Mouse (Mus musculus): ENCODE results near the gene Decr2. TPM values are rescaled to one million over a fixed set of nuclear protein-coding genes. Genes with fewer than 3 reads are reported as not detected.

Gene Decr2
- total and polyA plus RNA-seq, 3 experiments = 12.6 to 21.0 (median 16.8) TPM

GRCm38 (mm10) chr17:26137106-26137750, 47.1 kb upstream of the Decr2 start:
- in situ Hi-C loops (cut with MboI; ENCODE audit: low pct_ligation_motif_present, low pct_unique_long_range_greater_than_20kb, low sequenced_read_pairs) = no loop called here
- no peaks in the 10 kb centered on the region for H3K9me3 ChIP-seq (replicated peaks; ENCODE audit: low read length)
- peaks cover 9 to 35% of the 10 kb centered on the region in 2 experiments for H3K4me1 ChIP-seq (ENCODE audit: control insufficient read depth in 1 of 2, insufficient read depth in 2 of 2)
- TF ChIP-seq ZMIZ1 (IDR thresholded peaks at IDR 0.05; ENCODE audit: low read depth, low read length) (no peak), USF2 (conservative IDR thresholded peaks at IDR 0.05; ENCODE audit: low read depth, low read length) (no peak), PAX5 (IDR thresholded peaks at IDR 0.05; ENCODE audit: low read length) (no peak), USF1 (IDR thresholded peaks at IDR 0.05; ENCODE audit: low read depth, low read length) (no peak), CHD2 (IDR thresholded peaks at IDR 0.05; ENCODE audit: low read length) (no peak), SMC3 (IDR thresholded peaks at IDR 0.05; ENCODE audit: low read depth, low read length) (no peak), POLR2A (IDR thresholded peaks at IDR 0.05; ENCODE audit: low read depth, low read length) (no peak), NRF1 (IDR thresholded peaks at IDR 0.05; ENCODE audit: low read depth, low read length) (no peak), MEF2A (IDR thresholded peaks at IDR 0.05; ENCODE audit: borderline replicate concordance, low read depth, low read length) (no peak), ELF1 (IDR thresholded peaks at IDR 0.05; ENCODE audit: low read depth, low read length) (no peak), ZNF384 (IDR thresholded peaks at IDR 0.05; ENCODE audit: low read depth, low read length) (no peak), MXI1 (IDR thresholded peaks at IDR 0.05; ENCODE audit: low read depth, low read length) (no peak), CHD1 (IDR thresholded peaks at IDR 0.05; ENCODE audit: low read depth, low read length) (no peak), MAZ (IDR thresholded peaks at IDR 0.05; ENCODE audit: low read depth, low read length) (no peak), GABPA (IDR thresholded peaks at IDR 0.05; ENCODE audit: insufficient replicate concordance, low read depth, low read length) (no peak)
- H3K9ac ChIP-seq (ENCODE audit: insufficient read depth, low read depth) = 0 out of 2 replicates have a peak overlapping the region, but pooled peaks have one; percentile 48
- H3K36me3 ChIP-seq (replicated peaks in 1 of 2; ENCODE audit: control insufficient read depth in 1 of 2, insufficient read depth in 1 of 2, low read length in 1 of 2) = peaks cover 0 to 32% of the 10 kb centered on the region in 2 experiments
- no peaks in the 10 kb centered on the region for H3K27me3 ChIP-seq (replicated peaks)
- peaks cover 28% of the 10 kb centered on the region for H3K79me2 ChIP-seq (replicated peaks; ENCODE audit: control insufficient read depth, extremely low read depth, insufficient read depth, poor library complexity, severe bottlenecking)
- no peak for DNase-seq (ENCODE audit: extremely low read depth)
- no peak overlapping the region for H3K4me2 ChIP-seq (ENCODE audit: insufficient read depth, low read depth, poor library complexity, severe bottlenecking)
- no peak overlapping the region for H3K27ac ChIP-seq (ENCODE audit: insufficient read depth, low read depth)
- H3K4me3 ChIP-seq (replicated peaks in 1 of 3; ENCODE audit: low read depth in 2 of 3, low read length in 2 of 3, poor library complexity in 1 of 3) = no peak overlapping the region
- dilution Hi-C loops (cut with MboI; ENCODE audit: extremely low pct_ligation_motif_present, extremely low pct_unique_long_range_greater_than_20kb, low sequenced_read_pairs) = no loop called here

GRCm38 (mm10) chr17:26131856-26132853, 42.0 kb upstream of the Decr2 start:
- no peak overlapping the region for H3K4me2 ChIP-seq (ENCODE audit: insufficient read depth, low read depth, poor library complexity, severe bottlenecking)
- H3K79me2 ChIP-seq (replicated peaks; ENCODE audit: control insufficient read depth, extremely low read depth, insufficient read depth, poor library complexity, severe bottlenecking) = no peaks in the 10 kb centered on the region
- H3K4me3 ChIP-seq (replicated peaks in 1 of 3; ENCODE audit: low read depth in 2 of 3, low read length in 2 of 3, poor library complexity in 1 of 3) = no peak overlapping the region
- dilution Hi-C loops (cut with MboI; ENCODE audit: extremely low pct_ligation_motif_present, extremely low pct_unique_long_range_greater_than_20kb, low sequenced_read_pairs) = no loop called here
- TF ChIP-seq ZMIZ1 (IDR thresholded peaks at IDR 0.05; ENCODE audit: low read depth, low read length) = no peak
- no peak for TF ChIP-seq JUN (IDR thresholded peaks at IDR 0.05; ENCODE audit: insufficient read depth, low read depth, low read length)
- no peak for TF ChIP-seq GABPA (IDR thresholded peaks at IDR 0.05; ENCODE audit: insufficient replicate concordance, low read depth, low read length)
- TF ChIP-seq MYC (IDR thresholded peaks at IDR 0.05; ENCODE audit: low read depth, low read length) = no peak
- no peak for TF ChIP-seq MEF2A (IDR thresholded peaks at IDR 0.05; ENCODE audit: borderline replicate concordance, low read depth, low read length)
- no peak for TF ChIP-seq CTCF (conservative IDR thresholded peaks at IDR 0.05 in 1 of 2, IDR thresholded peaks at IDR 0.05 in 1 of 2; ENCODE audit: low read depth in 2 of 2, low read length in 2 of 2)
- no peak for TF ChIP-seq TCF12 (IDR thresholded peaks at IDR 0.05; ENCODE audit: low read depth, low read length)
- no peak for TF ChIP-seq MAX (IDR thresholded peaks at IDR 0.05; ENCODE audit: low read length)
- no peak for TF ChIP-seq TBP (conservative IDR thresholded peaks at IDR 0.05; ENCODE audit: low read depth, low read length)
- TF ChIP-seq JUND (conservative IDR thresholded peaks at IDR 0.05; ENCODE audit: low read depth, low read length) = no peak
- TF ChIP-seq POLR2AphosphoS2 (IDR thresholded peaks at IDR 0.05; ENCODE audit: low read depth, low read length) = no peak
- TF ChIP-seq ZC3H11A (IDR thresholded peaks at IDR 0.05; ENCODE audit: low read depth, low read length) = no peak
- no peak for TF ChIP-seq MAFK (IDR thresholded peaks at IDR 0.05; ENCODE audit: insufficient replicate concordance, low read length)
- no peak for TF ChIP-seq ZKSCAN1 (IDR thresholded peaks at IDR 0.05; ENCODE audit: borderline replicate concordance, low read depth, low read length)
- no peak for TF ChIP-seq ZNF384 (IDR thresholded peaks at IDR 0.05; ENCODE audit: low read depth, low read length)
- no peak for TF ChIP-seq POLR2A (IDR thresholded peaks at IDR 0.05; ENCODE audit: low read depth, low read length)
- no peak for TF ChIP-seq KAT2A (IDR thresholded peaks at IDR 0.05; ENCODE audit: insufficient replicate concordance, low read length)
- no peak for TF ChIP-seq MXI1 (IDR thresholded peaks at IDR 0.05; ENCODE audit: low read depth, low read length)
- TF ChIP-seq BHLHE40 (IDR thresholded peaks at IDR 0.05; ENCODE audit: low read depth, low read length) = no peak
- H3K27ac ChIP-seq (ENCODE audit: insufficient read depth, low read depth) = no peak overlapping the region
- in situ Hi-C loops (cut with MboI; ENCODE audit: low pct_ligation_motif_present, low pct_unique_long_range_greater_than_20kb, low sequenced_read_pairs) = no loop called here
- H3K36me3 ChIP-seq (replicated peaks in 1 of 2; ENCODE audit: control insufficient read depth in 1 of 2, insufficient read depth in 1 of 2, low read length in 1 of 2) = peaks cover 32 to 69% of the 10 kb centered on the region in 2 experiments
- H3K4me1 ChIP-seq (ENCODE audit: control insufficient read depth in 1 of 2, insufficient read depth in 2 of 2) = peaks cover 0 to 5% of the 10 kb centered on the region in 2 experiments; a peak in 2 of 4 replicates
- no peak overlapping the region for H3K9ac ChIP-seq (ENCODE audit: insufficient read depth, low read depth)
- H3K9me3 ChIP-seq (replicated peaks; ENCODE audit: low read length) = no peaks in the 10 kb centered on the region
- no peaks in the 10 kb centered on the region for H3K27me3 ChIP-seq (replicated peaks)
- DNase-seq (ENCODE audit: extremely low read depth) = no peak

All from CH12.LX (cell line).